Mouse (Mus musculus) testis, adult 2 months (tissue): ENCODE measurements around the gene Lrrc3c. TPM values are rescaled to one million over a fixed set of nuclear protein-coding genes. Genes with fewer than 3 reads are reported as not detected.

Source experiments
- H3K27ac ChIP-seq: fragments of 200-500 bp; 2 replicates; pipeline ENCODE4 v1.5.1; 2012; ENCODE audit warnings: low read depth, low read length; ENCODE audit not compliant: control insufficient read depth, insufficient read depth
- H3K27me3 ChIP-seq: fragments of 200-500 bp; 2 replicates; pipeline ENCODE4 v1.6.1; 2012; ENCODE audit warnings: mild to moderate bottlenecking, low read length, moderate library complexity; ENCODE audit not compliant: control insufficient read depth, insufficient read depth
- H3K36me3 ChIP-seq: fragments of 200-500 bp; 2 replicates; pipeline ENCODE4 v1.6.1; 2012; ENCODE audit warnings: mild to moderate bottlenecking, low read length; ENCODE audit not compliant: control insufficient read depth, insufficient read depth
- H3K4me1 ChIP-seq: fragments of 200-500 bp; 2 replicates; pipeline ENCODE4 v1.6.1; 2012; ENCODE audit warnings: low read length; ENCODE audit not compliant: control insufficient read depth, insufficient read depth
- H3K4me3 ChIP-seq: fragments of 200-500 bp; 2 replicates; pipeline ENCODE4 v1.5.1; 2012; ENCODE audit warnings: low read depth, mild to moderate bottlenecking, low read length, moderate library complexity, mixed read lengths; ENCODE audit not compliant: control insufficient read depth
- CTCF ChIP-seq: fragments of 200-500 bp; IDR thresholded peaks from 2 replicates; pipeline ENCODE4 v1.5.1; 2012; ENCODE audit warnings: low read depth, mild to moderate bottlenecking, inconsistent platforms, low read length, moderate library complexity; ENCODE audit not compliant: control insufficient read depth, insufficient read depth, insufficient replicate concordance
- POLR2A ChIP-seq: fragments of 200-500 bp; IDR thresholded peaks from 2 replicates; pipeline ENCODE4 v1.6.1; 2012; ENCODE audit warnings: low read depth, mild to moderate bottlenecking, inconsistent platforms, low read length, moderate library complexity; ENCODE audit not compliant: control insufficient read depth
- polyA plus RNA-seq: library from polyadenylated mRNA; depleted of rRNA; stranded (reverse); fragments of >200 nt; gene quantifications from 2 replicates; pipeline ENCODE4 v1.2.3, GENCODE M21; 2012

Lrrc3c gene
- polyA plus RNA-seq, 1 experiment, result not detected

GRCm38 (mm10) chr11:98586892-98587563 lies 11.1 kb upstream of the Lrrc3c start, which contains the start of gene Ormdl3:
Ormdl3 (minus strand) TSS chr11:98587368.
- H3K4me1 ChIP-seq, result peaks cover 5% of the 10 kb centered on the region
- no peak for TF ChIP-seq CTCF
- peak; percentile 64 for TF ChIP-seq POLR2A
- no peaks in the 10 kb centered on the region for H3K36me3 ChIP-seq
- no peaks in the 10 kb centered on the region for H3K27me3 ChIP-seq
- peak within 1 kb of the TSS; percentile 83 for H3K27ac ChIP-seq
- H3K4me3 ChIP-seq, result peak within 1 kb of the TSS; percentile 88

GRCm38 (mm10) chr11:98587684-98588546 lies 10.2 kb upstream of the Lrrc3c start:
- Histone ChIP-seq H3K36me3 (no peaks in the 10 kb centered on the region), H3K27me3 (no peaks in the 10 kb centered on the region), H3K4me3 (peak overlapping the region; percentile 88), H3K4me1 (peaks cover 5% of the 10 kb centered on the region), H3K27ac (peak overlapping the region; percentile 83)
- TF ChIP-seq CTCF (no peak), POLR2A (peak; percentile 65; the same call in 1 of the 2 replicates)

- Histone ChIP-seq H3K4me1 (peaks cover 5% of the 10 kb centered on the region), H3K27ac (peak overlapping the region; percentile 81), H3K4me3 (peak overlapping the region; percentile 82), H3K27me3 (no peaks in the 10 kb centered on the region), H3K36me3 (no peaks in the 10 kb centered on the region)
- TF ChIP-seq POLR2A, result no peak
- TF ChIP-seq CTCF, result no peak
Observed at GRCm38 (mm10) chr11:98588833-98589281, 9.2 kb upstream of the Lrrc3c start.

- TF ChIP-seq CTCF, result no peak
- no peak for TF ChIP-seq POLR2A
- no peaks in the 10 kb centered on the region for H3K36me3 ChIP-seq
- H3K27me3 ChIP-seq, result no peaks in the 10 kb centered on the region
- H3K4me1 ChIP-seq, result peaks cover 5% of the 10 kb centered on the region
- peak overlapping the region; percentile 39 for H3K27ac ChIP-seq
- H3K4me3 ChIP-seq, result peak overlapping the region; percentile 82
Observed at GRCm38 (mm10) chr11:98589306-98589705, 8.8 kb upstream of the Lrrc3c start.

- peaks cover 5% of the 10 kb centered on the region for H3K4me1 ChIP-seq
- H3K27me3 ChIP-seq, result no peaks in the 10 kb centered on the region
- no peak overlapping the region for H3K4me3 ChIP-seq
- H3K36me3 ChIP-seq, result no peaks in the 10 kb centered on the region
- TF ChIP-seq POLR2A (no peak), CTCF (no peak)
- H3K27ac ChIP-seq, result no peak overlapping the region
Observed at GRCm38 (mm10) chr11:98590548-98591445, 7.3 kb upstream of the Lrrc3c start.

GRCm38 (mm10) chr11:98595021-98595420 lies 3.1 kb upstream of the Lrrc3c start:
- Histone ChIP-seq H3K27me3 (no peaks in the 10 kb centered on the region), H3K27ac (no peak overlapping the region), H3K4me1 (peaks cover 17% of the 10 kb centered on the region), H3K36me3 (no peaks in the 10 kb centered on the region), H3K4me3 (no peak overlapping the region)
- no peak for TF ChIP-seq POLR2A
- no peak for TF ChIP-seq CTCF
